Mouse (Mus musculus) midbrain, embryonic 16.5 days (tissue): ENCODE data around the gene Myo15. TPM values are rescaled to one million over a fixed set of nuclear protein-coding genes. Genes with fewer than 3 reads are reported as not detected.
"Not testable (repeated sequence)": the region's sequence is repeated elsewhere in the genome, so short reads cannot be mapped to it uniquely, and the experiment has no call there.

Source experiments
- ATAC-seq: fragments of 200-750 bp; cut with Nextera tagmentation; 2 replicates; pipeline ENCODE4 v1.8.0; 2017; ENCODE audit warnings: moderate TSS enrichment
- H3K27ac ChIP-seq: fragments of 300-500 bp; sonication (generic); 2 replicates; pipeline ENCODE4 v1.5.1; 2014; ENCODE audit warnings: mild to moderate bottlenecking, low read length, mixed read lengths
- H3K27me3 ChIP-seq: fragments of 300-500 bp; sonication (generic); 2 replicates; pipeline ENCODE4 v1.6.1; 2014; ENCODE audit warnings: low read depth, low read length, mixed read lengths; ENCODE audit not compliant: control insufficient read depth, insufficient read depth
- H3K36me3 ChIP-seq: fragments of 300-500 bp; sonication (generic); 2 replicates; pipeline ENCODE4 v1.6.1; 2014; ENCODE audit warnings: mild to moderate bottlenecking, low read length, moderate library complexity, mixed read lengths; ENCODE audit not compliant: control insufficient read depth, insufficient read depth
- H3K4me1 ChIP-seq: fragments of 300-500 bp; sonication (generic); 2 replicates; pipeline ENCODE4 v1.6.1; 2014; ENCODE audit warnings: mild to moderate bottlenecking, low read length, mixed read lengths; ENCODE audit not compliant: control insufficient read depth, insufficient read depth
- H3K4me2 ChIP-seq: fragments of 300-500 bp; sonication (generic); 2 replicates; pipeline ENCODE4 v1.6.1; 2014; ENCODE audit warnings: mild to moderate bottlenecking, low read length, mixed read lengths
- H3K4me3 ChIP-seq: fragments of 300-500 bp; sonication (generic); 2 replicates; pipeline ENCODE4 v1.5.1; 2014; ENCODE audit warnings: low read depth, mild to moderate bottlenecking, low read length, moderate library complexity, mixed read lengths
- H3K9ac ChIP-seq: fragments of 300-500 bp; sonication (generic); 2 replicates; pipeline ENCODE4 v1.6.1; 2014; ENCODE audit warnings: low read depth, low read length, mixed read lengths
- H3K9me3 ChIP-seq: fragments of 300-500 bp; sonication (generic); replicated peaks from 2 replicates; pipeline ENCODE4 v1.6.1; 2014; ENCODE audit warnings: mild to moderate bottlenecking, low read length, mixed read lengths; ENCODE audit not compliant: control insufficient read depth, poor library complexity, severe bottlenecking
- WGBS: fragments of 180-500 bp; shearing (Covaris S2); extraction: QIAGEN DNeasy Blood & Tissue Kit; methylation state at CpG from one replicate; pipeline ENCODE4 v1.1.7; 2014; 5-methylcytosine and 5-hydroxymethylcytosine counted together
- polyA plus RNA-seq: library from polyadenylated mRNA; unstranded; fragments of >200 nt; fragmentation: Nextera tagmentation; extraction: Ambion mirVana; gene quantifications from 2 replicates; pipeline ENCODE4 v1.2.1, GENCODE M21; 2015

Gene Myo15
- polyA plus RNA-seq, 1 experiment from 2014 or later = 0.08 TPM

- no peak overlapping the region for H3K4me3 ChIP-seq
- no peaks in the 10 kb centered on the region for H3K9me3 ChIP-seq
- H3K4me1 ChIP-seq = peaks cover 13% of the 10 kb centered on the region
- no peak overlapping the region for H3K4me2 ChIP-seq
- 93% methylated on average over 3 of the region's 3 CpGs for WGBS
- no peak for ATAC-seq
- H3K27ac ChIP-seq = no peak overlapping the region
- no peaks in the 10 kb centered on the region for H3K27me3 ChIP-seq
- no peak overlapping the region for H3K9ac ChIP-seq
- peaks cover 7% of the 10 kb centered on the region for H3K36me3 ChIP-seq
These were observed 79.0 kb downstream of the Myo15 start for GRCm38 (mm10) chr11:60548112-60548511.

- no peak for ATAC-seq
- H3K4me2 ChIP-seq = no peak overlapping the region
- H3K36me3 ChIP-seq = peaks cover 18% of the 10 kb centered on the region
These were observed 84.0 kb downstream of the Myo15 start for GRCm38 (mm10) chr11:60553091-60553490.

GRCm38 (mm10) chr11:60557675-60558074, 88.5 kb downstream of the Myo15 start:
- no peaks in the 10 kb centered on the region for H3K27me3 ChIP-seq
- WGBS = 90% methylated on average over 3 of the region's 3 CpGs
- H3K9ac ChIP-seq = no peak overlapping the region
- no peaks in the 10 kb centered on the region for H3K4me1 ChIP-seq
- H3K4me2 ChIP-seq = no peak overlapping the region
- H3K4me3 ChIP-seq = no peak overlapping the region
- H3K36me3 ChIP-seq = peaks cover 15% of the 10 kb centered on the region
- H3K9me3 ChIP-seq = no peaks in the 10 kb centered on the region
- ATAC-seq = no peak
- H3K27ac ChIP-seq = no peak overlapping the region

More at GRCm38 (mm10) chr11:60553091-60553490, 84.0 kb downstream of the Myo15 start:
- H3K9me3 ChIP-seq = no peaks in the 10 kb centered on the region
- no peak overlapping the region for H3K9ac ChIP-seq
- no peak overlapping the region for H3K4me3 ChIP-seq
- H3K27ac ChIP-seq = no peak overlapping the region
- H3K4me1 ChIP-seq = no peaks in the 10 kb centered on the region
- H3K27me3 ChIP-seq = no peaks in the 10 kb centered on the region

- peaks cover 6% of the 10 kb centered on the region; the same call in 1 of the 2 replicates for H3K36me3 ChIP-seq
- no peaks in the 10 kb centered on the region for H3K4me1 ChIP-seq
- 1% methylated on average over 3 of the region's 3 CpGs for WGBS
- no peak overlapping the region for H3K9ac ChIP-seq
- H3K4me3 ChIP-seq = no peak overlapping the region
- H3K4me2 ChIP-seq = no peak overlapping the region
- H3K9me3 ChIP-seq = no peaks in the 10 kb centered on the region
- H3K27me3 ChIP-seq = no peaks in the 10 kb centered on the region
- no peak overlapping the region for H3K27ac ChIP-seq
- ATAC-seq = no peak
These were observed 90.2 kb downstream of the Myo15 start for GRCm38 (mm10) chr11:60559342-60559741.

GRCm38 (mm10) chr11:60574006-60574405, 104.9 kb downstream of the Myo15 start:
- not testable (repeated sequence) for H3K4me1 ChIP-seq, H3K4me2 ChIP-seq, H3K9me3 ChIP-seq, H3K4me3 ChIP-seq, H3K36me3 ChIP-seq, H3K9ac ChIP-seq, H3K27ac ChIP-seq, H3K27me3 ChIP-seq, ATAC-seq
- 82% methylated on average over 10 of the region's 12 CpGs for WGBS

Other genes with a start within 250 kb of the Myo15 start
- 31.9 and 34.1 TPM in 2 replicates for gene Srebf1, start 246.8 kb upstream of the Myo15 start, polyA plus RNA-seq
- 66.4 and 74.6 TPM in 2 replicates for gene Tom1l2, start 116.4 kb upstream of the Myo15 start, polyA plus RNA-seq
- 6.6 and 7.1 TPM in 2 replicates for gene Drc3, start 116.0 kb upstream of the Myo15 start, polyA plus RNA-seq
- 24.4 and 24.8 TPM in 2 replicates for gene Gid4, start 52.2 kb upstream of the Myo15 start, polyA plus RNA-seq
- 43.3 and 47.4 TPM in 2 replicates for gene Atpaf2, start 50.9 kb upstream of the Myo15 start, polyA plus RNA-seq
- 90.8 and 91.5 TPM in 2 replicates for gene Drg2, start 14.7 kb upstream of the Myo15 start, polyA plus RNA-seq
- 20.3 and 22.6 TPM in 2 replicates for gene Alkbh5, start 67.0 kb downstream of the Myo15 start, polyA plus RNA-seq
- gene Llgl1, start 230.4 kb downstream of the Myo15 start, polyA plus RNA-seq = 44.4 and 46.8 TPM in 2 replicates